Mouse (Mus musculus): ENCODE measurements at regions not wholly inside any gene's neighbourhood (a gene's known extent, or its start where the extent isn't known, plus 50 kb on each side); places are given as distances from the start of the nearest gene placed in this dataset.

DNA sequence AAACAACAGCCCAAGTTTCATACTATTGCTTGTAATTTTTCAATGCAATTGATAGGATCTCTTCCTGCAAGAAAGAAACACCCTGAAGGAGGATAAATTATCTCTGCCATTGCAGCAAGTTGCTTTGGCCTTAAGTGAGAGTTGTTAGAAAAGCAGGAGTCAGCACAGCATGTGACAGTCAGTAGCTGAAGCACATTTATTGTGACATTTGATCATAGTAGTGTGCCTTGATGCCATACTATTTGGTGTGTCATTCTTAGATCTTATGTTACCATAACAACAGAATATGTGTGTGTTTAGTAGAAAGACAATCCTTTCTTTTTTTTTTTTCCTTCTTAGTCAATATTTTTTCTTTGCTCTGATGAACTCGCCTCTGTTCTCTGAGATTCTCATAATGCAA, 115.5 kb upstream of the Tusc1 start:
- no peak for DNase-seq (ENCODE audit: low spot score)

DNA sequence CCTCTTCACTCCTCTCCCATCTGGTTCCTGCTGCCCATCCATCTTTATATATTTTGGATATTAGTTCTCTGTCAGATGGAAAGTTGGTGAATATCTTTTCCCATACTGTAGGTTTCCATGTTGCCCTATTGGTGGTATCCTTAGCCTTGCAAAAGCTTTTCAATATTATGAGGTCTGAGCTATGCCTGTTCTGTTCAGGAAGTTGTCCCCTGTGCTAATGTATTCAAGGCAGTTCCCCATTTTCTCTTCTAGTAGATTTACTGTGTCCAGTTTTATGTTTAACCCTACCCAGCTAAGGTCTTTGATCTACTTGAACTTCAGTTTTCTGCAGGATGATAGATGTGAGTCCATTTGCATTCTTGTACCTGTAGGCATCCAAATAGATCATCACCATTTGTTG, 109.4 kb upstream of the Tusc1 start:
- no peak for DNase-seq (ENCODE audit: low spot score)

DNA sequence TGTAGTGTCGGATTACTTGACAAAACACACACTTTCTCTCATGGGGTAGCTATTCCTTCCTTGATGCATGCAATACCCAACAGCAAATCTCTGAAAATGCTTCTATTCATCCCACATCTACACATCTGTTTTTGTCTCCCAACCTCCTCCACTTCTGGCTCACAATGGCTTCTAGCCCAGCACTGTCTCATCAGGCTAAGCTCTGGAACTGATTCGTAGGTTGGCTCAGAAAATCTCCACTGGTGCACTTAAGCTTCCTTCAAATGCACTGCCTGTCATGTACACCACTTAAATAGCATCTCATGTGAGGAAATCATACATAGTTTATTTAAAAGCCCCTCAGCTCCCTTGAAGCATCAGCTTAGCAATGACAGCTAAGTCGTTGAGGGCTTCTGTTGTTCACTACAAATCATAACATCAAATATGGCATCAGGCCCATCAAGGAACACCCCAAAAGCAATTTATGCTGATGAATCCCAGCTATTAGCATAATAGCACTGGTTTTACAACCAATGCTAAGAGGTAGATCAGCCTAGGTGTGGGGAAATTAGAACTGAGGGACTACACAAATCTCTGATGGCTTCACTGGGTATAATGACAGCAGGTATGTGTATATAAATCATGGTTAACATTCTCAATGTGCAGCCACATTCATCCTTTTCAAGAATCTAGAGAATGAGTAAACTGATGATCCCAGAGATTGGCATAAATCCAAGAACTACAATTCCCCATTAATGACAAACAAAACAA, 103.5 kb upstream of the Tusc1 start:
- no peak for DNase-seq (ENCODE audit: low spot score)

DNA sequence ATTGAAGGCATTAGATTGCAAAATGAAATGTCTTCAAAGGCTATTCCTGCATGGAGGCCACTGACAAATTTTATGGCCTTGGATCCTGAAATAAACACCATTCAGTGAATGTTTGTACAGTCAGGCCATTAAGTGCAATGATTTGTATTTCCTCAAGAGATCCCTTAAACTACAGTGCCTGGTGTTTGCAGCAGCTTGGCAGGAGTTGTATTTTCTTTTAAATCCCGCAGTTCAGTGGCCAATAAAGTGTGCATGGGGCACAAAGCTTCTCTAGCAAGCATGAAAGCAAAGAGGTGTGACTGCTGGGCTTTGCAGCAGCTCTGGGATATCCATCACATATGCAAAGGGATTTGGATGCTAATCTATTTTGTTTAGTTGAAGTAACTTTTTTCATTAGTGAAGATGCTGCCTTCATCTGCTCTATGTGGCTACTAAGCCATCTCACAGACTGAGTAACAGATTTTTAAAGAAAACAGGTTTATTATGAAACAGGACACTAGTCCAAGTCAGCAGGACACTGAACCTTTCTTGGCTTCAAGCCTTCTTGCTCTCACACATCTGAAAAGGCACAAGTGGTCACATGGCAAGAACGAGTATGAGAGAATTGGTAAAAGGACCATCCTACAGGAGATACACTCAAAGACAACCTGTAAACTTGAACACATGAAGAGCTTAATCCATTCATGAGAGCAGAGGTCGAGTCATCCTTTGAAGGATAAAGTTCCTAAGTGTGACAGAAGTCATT, 102.2 kb upstream of the Tusc1 start:
- no peak for DNase-seq (ENCODE audit: low spot score)

DNA sequence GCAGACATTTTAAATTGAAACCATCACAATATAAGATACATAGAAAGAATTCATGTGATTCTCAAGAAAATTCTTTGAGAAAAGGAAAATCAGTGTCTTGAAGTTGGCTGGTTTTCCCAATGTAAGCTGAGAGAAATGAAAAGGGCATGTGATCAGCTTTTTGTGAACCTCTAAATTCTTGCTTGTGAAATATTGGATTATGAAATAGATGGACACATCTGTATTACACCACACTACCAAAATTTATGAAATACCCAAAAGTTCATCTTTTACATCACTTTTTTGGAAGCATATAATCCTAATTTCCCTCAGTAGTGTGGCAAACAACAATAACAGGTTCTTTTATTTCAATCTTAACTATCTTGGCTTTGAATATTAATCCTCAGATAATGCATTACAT, 77.4 kb upstream of the Tusc1 start:
- no peak for DNase-seq (ENCODE audit: low spot score)

DNA sequence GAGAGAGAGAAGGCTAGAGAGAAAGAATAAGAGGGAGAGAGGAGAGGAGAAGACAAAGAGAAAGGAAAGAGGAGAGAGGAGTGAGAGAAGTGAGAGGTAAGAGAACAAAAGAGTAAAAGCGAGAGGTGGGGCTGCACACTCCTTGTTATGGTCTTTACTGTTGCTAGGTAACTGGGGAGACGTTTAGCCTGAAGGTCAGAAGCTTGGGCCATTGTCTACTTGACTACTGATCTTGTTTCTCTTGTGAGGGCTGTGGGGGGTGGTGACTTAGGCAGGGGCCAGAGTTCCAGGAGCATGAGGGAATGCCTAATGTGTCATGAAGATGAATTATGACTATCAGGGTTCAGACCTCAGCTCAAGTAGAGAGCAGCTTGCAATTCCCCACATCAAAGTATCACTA, 71.6 kb upstream of the Tusc1 start:
- DNase-seq (ENCODE audit: low spot score), result no peak

DNA sequence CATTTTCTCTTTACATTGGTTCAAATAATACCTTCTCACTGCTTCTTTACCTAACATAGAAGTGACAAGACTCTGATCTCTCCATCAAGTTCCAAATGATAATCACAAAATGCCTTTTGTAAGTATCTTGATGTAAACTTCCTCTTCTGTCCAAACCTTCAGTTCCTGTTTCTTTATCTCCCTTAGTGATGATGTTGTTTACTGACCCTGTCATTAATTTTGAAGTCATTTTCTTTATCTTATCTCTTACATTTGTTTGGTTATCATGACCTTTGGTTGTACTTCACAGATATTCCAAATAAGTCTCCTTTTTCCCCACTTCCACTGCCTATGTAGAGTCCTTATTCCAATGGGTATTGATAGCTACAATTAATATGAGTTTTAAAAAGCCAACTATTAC, 65.3 kb upstream of the Tusc1 start:
- DNase-seq (ENCODE audit: low spot score), result no peak

Data from layer of hippocampus, adult 11-12 months (tissue).